Mouse (Mus musculus): ENCODE data around the gene Yif1b. TPM values are rescaled to one million over a fixed set of nuclear protein-coding genes. Genes with fewer than 3 reads are reported as not detected.

Yif1b gene
- total and polyA plus RNA-seq, 2 experiments from 2014 or later = 130 to 131 TPM

DNA sequence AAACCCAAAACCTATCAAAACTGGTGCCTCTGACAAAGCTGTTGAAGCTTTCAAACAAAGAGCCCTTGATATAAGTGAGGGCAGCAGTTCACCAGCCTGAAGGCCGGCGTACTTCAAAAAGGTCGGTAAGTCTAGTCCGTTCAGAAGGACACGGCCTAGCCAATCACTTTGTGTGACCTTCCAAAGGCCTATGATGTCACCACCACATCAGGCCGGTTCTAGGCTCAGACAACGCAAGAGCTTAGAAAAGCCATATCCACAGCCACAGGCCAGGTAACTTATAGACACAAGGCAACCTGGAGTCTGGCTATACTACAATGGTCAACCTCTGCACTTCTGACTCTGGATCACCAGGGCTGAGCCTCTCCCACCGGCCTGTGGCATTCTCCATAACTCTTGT lies 41.8 kb downstream of the Yif1b start:
- no peaks in the 10 kb centered on the region for H3K36me3 ChIP-seq (ENCODE audit: insufficient read depth, low read length)
- no peak overlapping the region for H3K9ac ChIP-seq (replicated peaks; ENCODE audit: low read length)
- no peak for ATAC-seq
- H3K27me3 ChIP-seq (ENCODE audit: insufficient read depth, low read length) = no peaks in the 10 kb centered on the region
- no peak overlapping the region for H3K4me2 ChIP-seq (ENCODE audit: low read depth, low read length)
- no peak overlapping the region for H3K4me3 ChIP-seq (ENCODE audit: low read length)
- TF ChIP-seq CTCF (IDR thresholded peaks at IDR 0.05; ENCODE audit: low read depth) = no peak
- no peaks in the 10 kb centered on the region for H3K9me3 ChIP-seq (ENCODE audit: low read length)
- 90% methylated on average over 8 of the region's 8 CpGs for WGBS
- no peak overlapping the region for H3K27ac ChIP-seq
- no peak for DNase-seq (ENCODE audit: low spot score)
- peaks cover 6% of the 10 kb centered on the region; the same call in 1 of the 2 replicates for H3K4me1 ChIP-seq (ENCODE audit: insufficient read depth, low read length)

DNA sequence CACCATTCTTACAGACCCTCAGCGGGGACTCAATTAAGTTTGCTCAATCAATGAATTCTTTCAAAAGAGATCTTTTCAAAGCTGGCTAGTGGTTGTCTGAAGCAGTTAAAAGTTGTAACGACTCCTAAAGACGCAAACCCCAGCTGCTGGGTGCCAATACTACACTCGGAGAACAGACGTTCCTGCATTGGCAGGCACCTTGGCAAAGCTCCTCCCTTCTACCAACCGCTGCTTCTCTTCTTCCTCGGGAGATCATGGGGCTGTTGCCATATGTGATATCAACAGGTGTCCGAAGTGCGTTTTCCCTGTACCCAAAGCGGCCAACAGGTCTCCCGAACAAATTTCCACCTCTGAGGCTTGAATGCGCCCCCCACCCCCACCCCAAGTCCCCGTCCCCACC lies 42.7 kb downstream of the Yif1b start:
- H3K4me3 ChIP-seq (ENCODE audit: low read length) = peak overlapping the region; percentile 53
- peaks cover 6% of the 10 kb centered on the region; the same call in 1 of the 2 replicates for H3K4me1 ChIP-seq (ENCODE audit: insufficient read depth, low read length)
- no peaks in the 10 kb centered on the region for H3K9me3 ChIP-seq (ENCODE audit: low read length)
- H3K27me3 ChIP-seq (ENCODE audit: insufficient read depth, low read length) = no peaks in the 10 kb centered on the region
- whole genome bisulfite sequencing = 12% methylated on average over 13 of the region's 13 CpGs
- H3K9ac ChIP-seq (replicated peaks; ENCODE audit: low read length) = peak overlapping the region; percentile 53; the same call in 1 of the 2 replicates
- ATAC-seq = no peak
- H3K27ac ChIP-seq = no peak overlapping the region
- DNase-seq (ENCODE audit: low spot score) = peak; percentile 35
- peak overlapping the region; percentile 95 for H3K4me2 ChIP-seq (ENCODE audit: low read depth, low read length)
- TF ChIP-seq CTCF (IDR thresholded peaks at IDR 0.05; ENCODE audit: low read depth) = no peak
- H3K36me3 ChIP-seq (ENCODE audit: insufficient read depth, low read length) = no peaks in the 10 kb centered on the region

DNA sequence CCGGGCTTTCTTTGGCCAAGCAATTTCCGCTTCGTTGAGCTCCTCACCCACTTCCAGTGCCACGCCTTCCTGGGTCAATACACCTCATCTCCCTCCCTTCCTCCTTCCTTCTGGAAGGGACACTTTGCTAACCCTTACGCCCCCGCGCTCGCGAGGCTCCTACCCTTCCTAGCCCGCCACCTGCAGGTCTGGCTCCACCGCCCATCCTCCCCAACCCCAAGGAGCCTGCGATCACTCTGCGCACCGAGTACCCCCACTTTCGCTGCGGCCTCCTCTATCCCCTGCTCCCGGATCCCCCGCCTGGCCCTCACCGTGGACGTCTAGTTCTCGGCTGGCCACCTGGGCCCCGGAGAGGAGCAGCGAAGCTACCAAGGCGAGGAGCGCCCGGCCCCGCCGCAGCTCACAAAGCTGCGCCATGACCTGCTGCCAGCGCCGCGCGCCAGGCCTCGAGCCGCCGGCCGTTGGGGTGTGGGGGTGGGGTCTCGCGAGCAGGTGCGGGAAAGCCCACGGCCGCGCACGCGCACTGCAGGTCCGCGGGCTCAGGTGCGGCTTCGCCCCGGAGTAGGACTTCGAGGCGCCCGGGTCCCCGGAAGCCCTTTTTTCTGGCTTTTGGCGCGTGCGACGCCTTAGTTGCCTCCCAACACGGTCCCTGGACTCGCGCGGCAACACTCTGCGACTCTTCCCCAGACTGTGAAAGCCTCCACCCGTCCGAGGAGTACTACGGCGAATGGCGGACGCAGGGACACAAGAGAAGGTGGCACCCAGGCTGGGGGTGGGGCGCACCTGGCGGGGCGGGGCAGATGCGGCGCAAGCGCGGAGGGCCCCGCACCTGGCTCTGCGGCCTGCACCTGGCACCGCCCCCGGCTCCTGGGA lies 43.3 kb downstream of the Yif1b start, which contains the start of gene Spint2:
Spint2 (minus strand) TSS at position 712 of the 873 bp plus-strand sequence.
- Histone ChIP-seq H3K9me3 (ENCODE audit: low read length) (no peaks in the 10 kb centered on the region), H3K27me3 (ENCODE audit: insufficient read depth, low read length) (no peaks in the 10 kb centered on the region), H3K27ac (peak within 1 kb of the TSS; percentile 66), H3K4me2 (ENCODE audit: low read depth, low read length) (peak within 1 kb of the TSS; percentile 95), H3K9ac (replicated peaks; ENCODE audit: low read length) (peak within 1 kb of the TSS; percentile 53), H3K4me1 (ENCODE audit: insufficient read depth, low read length) (peaks cover 6% of the 10 kb centered on the region; the same call in 1 of the 2 replicates), H3K4me3 (ENCODE audit: low read length) (peak within 1 kb of the TSS; percentile 53), H3K36me3 (ENCODE audit: insufficient read depth, low read length) (no peaks in the 10 kb centered on the region)
- TF ChIP-seq CTCF (IDR thresholded peaks at IDR 0.05; ENCODE audit: low read depth) = peak; percentile 32
- WGBS = under 1% methylated on average over 76 of the region's 80 CpGs
- DNase-seq (ENCODE audit: low spot score) (peak; percentile 83), ATAC-seq (peak; percentile 89)

DNA sequence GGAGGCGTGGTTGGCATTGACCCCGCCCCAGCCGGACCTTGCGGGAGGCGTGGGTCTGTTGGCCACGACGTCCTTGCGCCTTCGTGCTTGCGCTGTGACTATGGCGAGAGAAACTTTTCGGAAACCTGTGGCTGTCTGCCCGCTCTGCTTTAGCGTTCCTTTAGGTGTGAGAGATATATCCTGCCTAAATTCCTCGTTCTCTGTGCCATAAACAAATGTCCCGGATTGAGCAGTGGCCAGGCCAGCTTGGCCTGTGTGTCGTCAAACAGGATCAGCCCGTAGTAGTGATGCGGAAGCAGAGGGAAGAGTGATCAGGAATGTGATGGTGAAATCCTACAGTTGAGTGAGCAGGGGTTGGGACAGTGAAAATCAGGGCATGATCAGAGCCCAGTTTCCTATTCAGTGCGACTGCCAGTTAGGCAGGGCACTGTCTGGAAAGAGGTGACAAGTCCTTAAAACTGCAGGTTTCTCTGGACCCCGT lies 44.0 kb downstream of the Yif1b start:
- TF ChIP-seq CTCF (IDR thresholded peaks at IDR 0.05; ENCODE audit: low read depth) = no peak
- peak; percentile 18 for ATAC-seq
- 10% methylated on average over 21 of the region's 21 CpGs for WGBS

DNA sequence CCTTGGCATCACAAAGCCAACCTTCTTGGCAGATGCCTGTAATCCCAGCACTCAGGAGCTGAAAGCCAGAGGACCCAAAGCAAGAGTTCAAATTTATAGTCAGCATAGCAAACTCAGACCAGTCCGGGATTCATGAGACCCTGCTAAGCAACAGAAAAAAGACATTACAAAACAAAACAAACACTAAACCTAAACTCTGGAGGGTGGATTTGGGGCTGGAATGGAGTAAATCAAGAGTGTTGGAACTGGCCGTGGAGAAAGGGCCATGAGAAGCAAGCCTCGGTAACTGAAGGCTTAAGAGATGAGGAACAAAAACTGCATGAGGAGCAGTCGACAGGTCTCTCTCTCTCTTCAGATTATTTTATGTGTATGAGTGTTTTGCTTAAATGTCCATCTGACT lies 45.7 kb downstream of the Yif1b start:
- ATAC-seq = no peak
- Histone ChIP-seq H3K27me3 (ENCODE audit: insufficient read depth, low read length) (no peaks in the 10 kb centered on the region), H3K27ac (no peak overlapping the region)

More for the DNA sequence above, 44.0 kb downstream of the Yif1b start:
- Histone ChIP-seq H3K27ac (no peak overlapping the region), H3K36me3 (ENCODE audit: insufficient read depth, low read length) (no peaks in the 10 kb centered on the region), H3K4me3 (ENCODE audit: low read length) (peak overlapping the region; percentile 53), H3K9ac (replicated peaks; ENCODE audit: low read length) (peak overlapping the region; percentile 53), H3K4me2 (ENCODE audit: low read depth, low read length) (peak overlapping the region; percentile 95), H3K4me1 (ENCODE audit: insufficient read depth, low read length) (peaks cover 6% of the 10 kb centered on the region; the same call in 1 of the 2 replicates), H3K27me3 (ENCODE audit: insufficient read depth, low read length) (no peaks in the 10 kb centered on the region), H3K9me3 (ENCODE audit: low read length) (no peaks in the 10 kb centered on the region)
- DNase-seq (ENCODE audit: low spot score) = no peak

DNA sequence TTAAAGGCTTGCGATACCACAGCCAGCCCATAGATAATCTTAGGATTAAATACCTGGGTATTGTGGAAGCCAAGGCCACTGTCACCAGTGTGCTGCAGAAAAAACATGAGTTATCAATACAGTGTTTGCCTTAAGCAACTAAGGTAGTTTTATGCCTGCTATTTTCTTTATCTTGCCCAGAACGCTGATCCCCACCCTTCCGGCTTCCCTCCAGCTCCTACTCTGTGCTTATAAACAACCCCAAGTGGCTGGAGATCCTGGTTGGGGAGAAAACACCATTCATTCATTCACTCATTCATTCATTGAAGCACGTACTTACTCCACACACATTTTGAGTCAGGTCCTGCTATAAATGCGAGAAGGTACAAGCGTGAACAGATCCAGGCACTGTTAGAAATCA lies 46.4 kb downstream of the Yif1b start:
- Histone ChIP-seq H3K4me3 (ENCODE audit: low read length) (no peak overlapping the region), H3K9ac (replicated peaks; ENCODE audit: low read length) (no peak overlapping the region), H3K9me3 (ENCODE audit: low read length) (no peaks in the 10 kb centered on the region), H3K27ac (no peak overlapping the region), H3K36me3 (ENCODE audit: insufficient read depth, low read length) (no peaks in the 10 kb centered on the region), H3K4me2 (ENCODE audit: low read depth, low read length) (no peak overlapping the region), H3K27me3 (ENCODE audit: insufficient read depth, low read length) (no peaks in the 10 kb centered on the region), H3K4me1 (ENCODE audit: insufficient read depth, low read length) (peaks cover 12% of the 10 kb centered on the region; the same call in 1 of the 2 replicates)
- DNase-seq (ENCODE audit: low spot score) (no peak), ATAC-seq (no peak)
- 96% methylated on average over 6 of the region's 6 CpGs for WGBS
- no peak for TF ChIP-seq CTCF (IDR thresholded peaks at IDR 0.05; ENCODE audit: low read depth)

More for the DNA sequence above, 45.7 kb downstream of the Yif1b start:
- H3K4me2 ChIP-seq (ENCODE audit: low read depth, low read length) = no peak overlapping the region
- no peak for TF ChIP-seq CTCF (IDR thresholded peaks at IDR 0.05; ENCODE audit: low read depth)
- H3K4me3 ChIP-seq (ENCODE audit: low read length) = no peak overlapping the region
- 89% methylated on average over 4 of the region's 4 CpGs for WGBS
- H3K9ac ChIP-seq (replicated peaks; ENCODE audit: low read length) = no peak overlapping the region
- no peaks in the 10 kb centered on the region for H3K9me3 ChIP-seq (ENCODE audit: low read length)
- peaks cover 7% of the 10 kb centered on the region; the same call in 1 of the 2 replicates for H3K4me1 ChIP-seq (ENCODE audit: insufficient read depth, low read length)
- no peak for DNase-seq (ENCODE audit: low spot score)
- H3K36me3 ChIP-seq (ENCODE audit: insufficient read depth, low read length) = no peaks in the 10 kb centered on the region

Measured in hindbrain, postnatal 0 days (tissue).